ENCODE assay signal across 8 mouse cellular contexts in the genomic region with DNA sequence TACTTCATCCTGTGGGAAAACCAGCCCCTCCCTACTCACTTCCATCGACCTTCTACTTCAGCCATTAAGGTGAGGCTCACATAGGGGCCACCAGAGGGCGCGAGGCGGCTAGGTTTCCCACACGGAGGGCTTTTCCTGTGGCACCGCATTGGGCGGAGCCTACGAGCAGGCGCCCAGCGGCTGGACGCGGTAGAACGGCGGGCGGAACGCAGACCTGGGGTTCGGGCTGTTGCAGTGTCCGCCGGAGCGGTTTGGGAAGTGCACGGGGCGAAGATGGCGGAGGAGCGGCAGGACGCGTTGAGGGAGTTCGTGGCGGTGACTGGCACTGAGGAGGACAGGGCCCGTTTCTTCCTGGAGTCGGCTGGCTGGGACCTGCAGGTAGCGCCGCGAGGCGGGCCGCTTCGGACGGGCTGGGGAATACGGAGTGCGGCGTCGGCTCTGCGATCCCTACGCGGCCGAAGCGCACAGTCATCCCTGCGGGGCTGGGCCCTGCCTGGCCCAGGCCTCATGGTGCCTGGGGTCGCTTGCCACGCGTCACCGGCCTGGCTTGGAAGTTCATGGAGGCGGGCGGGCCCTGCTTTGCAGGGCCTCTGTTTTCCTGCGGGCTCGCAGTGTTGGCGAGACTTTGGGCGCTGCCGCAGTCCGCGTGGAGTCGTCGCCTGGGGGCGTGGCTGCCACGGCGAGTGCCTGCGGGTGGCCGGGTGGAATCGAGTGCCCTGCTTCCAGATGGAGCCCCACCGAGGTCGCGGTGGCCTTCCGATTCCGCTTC. TPM values are rescaled to one million over a fixed set of nuclear protein-coding genes. Genes with fewer than 3 reads are reported as not detected.
DNase-seq lines count a peak whose midpoint lies in the region; ATAC-seq lines count a peak whose summit lies in the region.

A gene (plus strand): TSS at position 148 of the 769 bp plus-strand sequence.

- 0 out of 2 replicates have a peak within 1 kb of the TSS, but pooled peaks have one; percentile 10 for H3K27ac ChIP-seq in hindbrain, embryonic 11.5 days (ENCODE audit: low read depth, low read length)

- H3K4me2 ChIP-seq in hindbrain, embryonic 11.5 days (replicated peaks; ENCODE audit: low read depth, low read length): peak within 1 kb of the TSS; percentile 74

- H3K27me3 ChIP-seq in hindbrain, embryonic 11.5 days (ENCODE audit: control insufficient read depth, insufficient read depth, low read length): no peaks in the 10 kb centered on the region

- ATAC-seq in hindbrain, embryonic 11.5 days (ENCODE audit: low FRiP score): peak; percentile 100

- no peaks in the 10 kb centered on the region for H3K9me3 ChIP-seq in hindbrain, embryonic 11.5 days (ENCODE audit: control insufficient read depth, low read length)

- H3K4me1 ChIP-seq in hindbrain, embryonic 11.5 days (replicated peaks; ENCODE audit: control insufficient read depth, insufficient read depth, low read length): no peaks in the 10 kb centered on the region

- H3K4me3 ChIP-seq in hindbrain, embryonic 11.5 days (ENCODE audit: low read depth, low read length): peak within 1 kb of the TSS; percentile 91

- DNase-seq in Muller cell, postnatal 12 days (ENCODE audit: inconsistent ontology term): peak; percentile 95
- DNase-seq in cerebellum, adult 9-11 months: peak; percentile 94
- DNase-seq in frontal cortex, adult 2 months (ENCODE audit: extremely low spot score in 1 of 2, low spot score in 1 of 2): peak; percentile 90 to 99
- peak; percentile 99 for DNase-seq in hindbrain, embryonic 11.5 days (ENCODE audit: low spot score)
- DNase-seq in layer of hippocampus, postnatal 10 days (ENCODE audit: low spot score in 2 of 2): peak; percentile 99
- DNase-seq in lung, postnatal 10 days: peak; percentile 97
- peak; percentile 96 for DNase-seq in ovary, postnatal 36 days (ENCODE audit: low spot score)
- peak; percentile 95 for DNase-seq in thymus, postnatal 25 days

- under 1% methylated on average over 70 of the region's 73 CpGs for WGBS in hindbrain, embryonic 11.5 days

- no peaks in the 10 kb centered on the region for H3K36me3 ChIP-seq in hindbrain, embryonic 11.5 days (ENCODE audit: control insufficient read depth, insufficient read depth, low read length)

- peak within 1 kb of the TSS; percentile 88 for H3K9ac ChIP-seq in hindbrain, embryonic 11.5 days (ENCODE audit: low read depth, low read length)

RNA-seq across cellular contexts. Expression of the gene that starts here (rescaled TPM):
- polyA plus RNA-seq in frontal cortex, adult 2 months (2012; rRNA removed): 149 and 154 TPM in 2 replicates
- polyA plus RNA-seq in hindbrain, embryonic 11.5 days (2014; fragmentation: Nextera tagmentation; extraction: Ambion mirVana): 294 and 295 TPM in 2 replicates
- total RNA-seq in layer of hippocampus, postnatal 10 days (2021): 100 to 1,000 TPM; 145 to 156 TPM

Comparison
In these comparisons a context has a peak if more than half of its experiments do, and no peak if none do; other contexts are left out.
1. Peak in every context shown above with its lines: DNase-seq, ATAC-seq, H3K4me3 ChIP-seq and H3K27ac ChIP-seq.